Mouse (Mus musculus): ENCODE measurements around the gene Gtpbp3. TPM values are rescaled to one million over a fixed set of nuclear protein-coding genes. Genes with fewer than 3 reads are reported as not detected.

The Gtpbp3 gene
- polyA plus RNA-seq, 1 experiment from 2014 or later = 19.2 TPM

- 0 out of 2 replicates have a peak overlapping the region, but pooled peaks have one; percentile 66 for H3K4me2 ChIP-seq
- H3K9me3 ChIP-seq = no peaks in the 10 kb centered on the region
- peaks cover 50% of the 10 kb centered on the region for H3K36me3 ChIP-seq
- H3K27me3 ChIP-seq = no peaks in the 10 kb centered on the region
- WGBS = 69% methylated on average over 5 of the region's 5 CpGs
- no peak overlapping the region for H3K27ac ChIP-seq
- H3K9ac ChIP-seq = no peak overlapping the region
- peaks cover 22% of the 10 kb centered on the region for H3K4me1 ChIP-seq
- H3K4me3 ChIP-seq = no peak overlapping the region
- no peak for ATAC-seq (ENCODE audit: insufficient number of reproducible peaks, low FRiP score, low TSS enrichment, low read depth)
Observed at GRCm38 (mm10) chr8:71470913-71471255, 17.0 kb upstream of the Gtpbp3 start.

- H3K4me3 ChIP-seq = no peak overlapping the region
- no peak for ATAC-seq (ENCODE audit: insufficient number of reproducible peaks, low FRiP score, low TSS enrichment, low read depth)
- H3K4me2 ChIP-seq = no peak overlapping the region
- peaks cover 28% of the 10 kb centered on the region for H3K4me1 ChIP-seq
- no peaks in the 10 kb centered on the region for H3K27me3 ChIP-seq
- WGBS = 92% methylated on average over 17 of the region's 17 CpGs
- H3K9me3 ChIP-seq = no peaks in the 10 kb centered on the region
- H3K27ac ChIP-seq = no peak overlapping the region
- no peak overlapping the region for H3K9ac ChIP-seq
- H3K36me3 ChIP-seq = peaks cover 47% of the 10 kb centered on the region
Observed at GRCm38 (mm10) chr8:71471861-71472260, 16.0 kb upstream of the Gtpbp3 start.

DNA sequence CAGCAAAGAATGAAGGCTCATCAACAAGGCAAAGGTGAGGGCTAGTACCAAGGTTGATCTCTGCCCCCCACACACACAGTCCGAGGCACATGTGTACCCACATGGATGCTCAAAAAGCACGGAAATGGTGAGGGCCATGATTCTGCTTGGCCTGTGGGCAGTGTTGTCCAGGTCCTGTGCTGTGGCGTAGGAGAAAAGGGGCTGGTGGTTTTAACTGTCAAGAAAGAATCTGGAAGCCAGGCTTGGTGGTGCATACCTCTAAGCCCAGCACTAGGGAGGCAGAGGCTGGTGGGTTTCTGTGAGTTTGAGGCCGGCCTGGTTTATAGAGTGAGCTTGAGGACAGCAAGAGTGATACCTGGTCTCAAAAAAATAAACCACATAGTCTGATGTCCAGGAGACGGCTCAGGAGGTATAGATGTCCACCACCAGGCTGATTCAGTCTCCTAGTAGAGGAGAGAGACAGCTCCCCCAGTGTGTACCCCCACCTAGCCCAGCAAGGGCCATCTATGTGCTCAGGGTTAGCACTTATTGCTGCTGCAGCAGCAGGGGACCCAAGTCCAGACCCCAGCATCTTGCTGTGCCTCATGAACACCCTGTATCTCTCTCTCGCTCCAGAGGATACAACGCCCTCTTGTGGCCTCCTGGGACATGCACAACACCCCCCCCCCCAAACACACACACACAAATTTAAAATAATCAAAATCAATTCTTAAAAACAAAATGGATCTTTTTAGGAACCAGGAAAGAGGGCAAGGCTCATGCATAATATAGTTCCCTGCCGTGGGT, 15.1 kb upstream of the Gtpbp3 start:
- no peak for ATAC-seq (ENCODE audit: insufficient number of reproducible peaks, low FRiP score, low TSS enrichment, low read depth)
- 88% methylated on average over 8 of the region's 8 CpGs for WGBS
- H3K27me3 ChIP-seq = no peaks in the 10 kb centered on the region
- peaks cover 47% of the 10 kb centered on the region for H3K36me3 ChIP-seq
- H3K4me1 ChIP-seq = peaks cover 36% of the 10 kb centered on the region
- no peak overlapping the region for H3K27ac ChIP-seq
- H3K4me3 ChIP-seq = no peak overlapping the region
- H3K9ac ChIP-seq = no peak overlapping the region
- H3K9me3 ChIP-seq = no peaks in the 10 kb centered on the region
- H3K4me2 ChIP-seq = no peak overlapping the region

DNA sequence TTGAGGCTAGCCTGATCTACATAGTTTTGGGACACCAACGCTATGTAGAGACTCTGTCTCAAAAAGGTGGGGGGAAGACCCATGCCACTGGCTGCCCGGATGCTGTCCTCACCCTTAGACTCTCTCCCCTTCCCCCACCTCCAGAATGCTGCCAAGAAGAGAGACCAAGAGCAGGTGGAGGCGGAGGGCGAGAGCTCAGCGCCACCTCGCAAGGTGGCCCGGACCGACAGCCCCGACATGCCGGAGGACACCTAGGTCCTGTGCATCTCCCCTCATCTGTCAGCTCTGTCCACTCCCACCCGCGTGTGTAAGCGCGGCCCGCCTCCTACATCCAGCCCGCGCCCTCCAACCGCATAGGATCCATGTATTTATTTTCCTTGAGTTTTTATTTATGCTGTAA, 13.6 kb upstream of the Gtpbp3 start:
- WGBS = 91% methylated on average over 18 of the region's 18 CpGs
- no peaks in the 10 kb centered on the region for H3K9me3 ChIP-seq
- peaks cover 36% of the 10 kb centered on the region for H3K4me1 ChIP-seq
- no peak for ATAC-seq (ENCODE audit: insufficient number of reproducible peaks, low FRiP score, low TSS enrichment, low read depth)
- H3K9ac ChIP-seq = no peak overlapping the region
- H3K36me3 ChIP-seq = peaks cover 54% of the 10 kb centered on the region
- H3K4me3 ChIP-seq = no peak overlapping the region
- no peak overlapping the region for H3K4me2 ChIP-seq
- no peak overlapping the region for H3K27ac ChIP-seq
- H3K27me3 ChIP-seq = no peaks in the 10 kb centered on the region

- Histone ChIP-seq H3K27ac (0 out of 2 replicates have a peak overlapping the region, but pooled peaks have one; percentile 84), H3K9me3 (no peaks in the 10 kb centered on the region), H3K9ac (no peak overlapping the region), H3K4me1 (peaks cover 32% of the 10 kb centered on the region), H3K27me3 (no peaks in the 10 kb centered on the region), H3K36me3 (peaks cover 61% of the 10 kb centered on the region), H3K4me3 (0 out of 2 replicates have a peak overlapping the region, but pooled peaks have one; percentile 64), H3K4me2 (peak overlapping the region; percentile 87; the same call in 1 of the 2 replicates)
- ATAC-seq (ENCODE audit: insufficient number of reproducible peaks, low FRiP score, low TSS enrichment, low read depth) = no peak
- WGBS = 86% methylated on average over 25 of the region's 25 CpGs
Observed at GRCm38 (mm10) chr8:71474785-71475701, 12.9 kb upstream of the Gtpbp3 start.

GRCm38 (mm10) chr8:71475702-71476075, 12.2 kb upstream of the Gtpbp3 start:
- ATAC-seq (ENCODE audit: insufficient number of reproducible peaks, low FRiP score, low TSS enrichment, low read depth) = no peak
- Histone ChIP-seq H3K9ac (peak overlapping the region; percentile 51), H3K4me3 (peak overlapping the region; percentile 64), H3K27me3 (no peaks in the 10 kb centered on the region), H3K4me2 (peak overlapping the region; percentile 87), H3K36me3 (peaks cover 63% of the 10 kb centered on the region), H3K4me1 (peaks cover 25% of the 10 kb centered on the region), H3K27ac (peak overlapping the region; percentile 84; the same call in 1 of the 2 replicates), H3K9me3 (no peaks in the 10 kb centered on the region)
- WGBS = 16% methylated on average over 4 of the region's 4 CpGs

DNA sequence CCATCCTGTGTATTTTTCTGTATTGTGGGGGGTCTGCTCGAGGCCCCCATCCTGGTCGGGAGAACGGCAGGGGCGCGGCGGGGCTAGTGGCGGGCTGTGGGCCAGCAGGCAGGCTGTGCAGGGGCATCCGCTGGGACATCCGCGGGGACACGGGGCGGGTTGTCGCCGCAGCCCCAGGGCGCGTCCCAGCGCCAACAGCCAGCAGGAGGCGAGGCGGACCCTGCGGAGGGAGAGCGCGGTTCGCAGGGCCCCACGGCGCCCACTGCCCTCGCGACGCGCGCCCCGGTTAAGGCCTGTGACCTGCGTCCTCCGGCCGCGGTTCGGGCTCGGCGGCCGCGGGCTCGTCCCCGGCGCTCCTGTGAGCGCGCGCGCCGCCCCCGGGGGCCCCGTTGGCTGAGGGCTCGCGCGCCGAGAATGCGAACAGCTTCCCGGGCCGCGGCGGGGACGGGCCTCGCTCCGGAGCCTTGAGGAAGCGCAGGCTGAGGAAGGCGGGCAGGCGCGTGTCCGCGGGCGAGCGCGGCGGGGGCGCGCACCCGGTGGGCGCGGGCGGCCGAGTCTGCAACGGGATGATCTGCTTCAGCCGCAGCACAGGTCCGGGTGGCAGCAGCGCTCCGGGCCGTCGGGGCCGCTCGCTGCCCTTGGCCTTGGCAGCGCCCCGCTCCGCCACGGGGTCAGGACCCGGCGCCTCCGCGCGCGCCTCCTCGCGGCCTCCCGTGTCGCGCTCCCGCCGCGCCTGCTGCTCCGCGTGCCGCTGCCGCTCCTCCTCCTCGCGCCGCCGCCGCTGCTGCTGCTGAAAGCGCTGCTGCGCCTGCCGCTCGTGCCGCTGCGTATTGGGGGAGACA, 11.6 kb upstream of the Gtpbp3 start:
- peak overlapping the region; percentile 84 for H3K27ac ChIP-seq
- H3K36me3 ChIP-seq = peaks cover 65% of the 10 kb centered on the region
- whole genome bisulfite sequencing = under 1% methylated on average over 66 of the region's 121 CpGs
- no peaks in the 10 kb centered on the region for H3K9me3 ChIP-seq
- H3K27me3 ChIP-seq = no peaks in the 10 kb centered on the region
- H3K9ac ChIP-seq = peak overlapping the region; percentile 51
- peaks cover 20% of the 10 kb centered on the region for H3K4me1 ChIP-seq
- ATAC-seq (ENCODE audit: insufficient number of reproducible peaks, low FRiP score, low TSS enrichment, low read depth) = peak; percentile 57
- peak overlapping the region; percentile 64 for H3K4me3 ChIP-seq
- peak overlapping the region; percentile 87 for H3K4me2 ChIP-seq

- Histone ChIP-seq H3K9ac (no peak overlapping the region), H3K4me1 (peaks cover 20% of the 10 kb centered on the region), H3K36me3 (peaks cover 62% of the 10 kb centered on the region), H3K27ac (no peak overlapping the region; the same call in 1 of the 2 replicates), H3K27me3 (no peaks in the 10 kb centered on the region), H3K4me3 (peak overlapping the region; percentile 64), H3K9me3 (no peaks in the 10 kb centered on the region), H3K4me2 (peak overlapping the region; percentile 87)
- 44% methylated on average over 14 of the region's 14 CpGs for WGBS
- ATAC-seq (ENCODE audit: insufficient number of reproducible peaks, low FRiP score, low TSS enrichment, low read depth) = no peak
Observed at GRCm38 (mm10) chr8:71477196-71477845, 10.6 kb upstream of the Gtpbp3 start.

- no peaks in the 10 kb centered on the region for H3K9me3 ChIP-seq
- H3K9ac ChIP-seq = no peak overlapping the region
- no peaks in the 10 kb centered on the region for H3K27me3 ChIP-seq
- H3K27ac ChIP-seq = no peak overlapping the region
- no peak overlapping the region for H3K4me3 ChIP-seq
- WGBS = 88% methylated on average over 11 of the region's 11 CpGs
- H3K4me2 ChIP-seq = no peak overlapping the region
- no peak for ATAC-seq (ENCODE audit: insufficient number of reproducible peaks, low FRiP score, low TSS enrichment, low read depth)
- H3K36me3 ChIP-seq = peaks cover 47% of the 10 kb centered on the region
- peaks cover 20% of the 10 kb centered on the region for H3K4me1 ChIP-seq
Observed at GRCm38 (mm10) chr8:71478943-71479342, 9.0 kb upstream of the Gtpbp3 start.

DNA sequence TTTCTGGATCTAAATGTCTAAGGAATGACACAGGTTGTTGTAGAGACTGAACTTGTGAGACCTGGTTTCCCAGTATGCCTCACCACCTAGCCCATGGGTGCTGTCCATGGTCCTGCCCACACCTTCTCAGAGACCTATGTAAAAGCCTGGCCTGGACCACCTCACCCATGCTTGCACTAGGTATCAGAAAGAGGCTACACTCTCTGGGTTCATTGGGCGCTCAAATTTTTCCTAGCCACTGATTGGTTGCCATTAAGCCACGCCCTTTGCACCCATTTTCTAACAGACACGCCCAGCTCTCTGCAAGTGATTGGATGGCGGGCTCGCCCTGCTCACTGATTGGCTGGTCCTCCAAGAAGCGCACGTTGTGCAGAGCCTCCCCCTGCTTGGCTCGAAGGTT, 4.0 kb upstream of the Gtpbp3 start:
- no peaks in the 10 kb centered on the region for H3K9me3 ChIP-seq
- no peak overlapping the region for H3K4me3 ChIP-seq
- H3K9ac ChIP-seq = no peak overlapping the region
- no peak overlapping the region for H3K27ac ChIP-seq
- no peak overlapping the region for H3K4me2 ChIP-seq
- H3K36me3 ChIP-seq = peaks cover 31% of the 10 kb centered on the region
- peaks cover 26% of the 10 kb centered on the region for H3K4me1 ChIP-seq
- no peak for ATAC-seq (ENCODE audit: insufficient number of reproducible peaks, low FRiP score, low TSS enrichment, low read depth)
- no peaks in the 10 kb centered on the region for H3K27me3 ChIP-seq
- 49% methylated on average over 8 of the region's 8 CpGs for WGBS

- peaks cover 34% of the 10 kb centered on the region for H3K4me1 ChIP-seq
- no peak for ATAC-seq (ENCODE audit: insufficient number of reproducible peaks, low FRiP score, low TSS enrichment, low read depth)
- H3K27ac ChIP-seq = no peak overlapping the region
- peak overlapping the region; percentile 73 for H3K4me3 ChIP-seq
- no peaks in the 10 kb centered on the region for H3K9me3 ChIP-seq
- H3K27me3 ChIP-seq = no peaks in the 10 kb centered on the region
- 0 out of 2 replicates have a peak overlapping the region, but pooled peaks have one; percentile 88 for H3K4me2 ChIP-seq
- peaks cover 23% of the 10 kb centered on the region for H3K36me3 ChIP-seq
- WGBS = 93% methylated on average over 19 of the region's 19 CpGs
- no peak overlapping the region for H3K9ac ChIP-seq
Observed at GRCm38 (mm10) chr8:71484736-71485135, 3.2 kb upstream of the Gtpbp3 start.
